Mouse (Mus musculus): Measurements from ENCODE around the gene Selenop.

Gene Selenop

DNA sequence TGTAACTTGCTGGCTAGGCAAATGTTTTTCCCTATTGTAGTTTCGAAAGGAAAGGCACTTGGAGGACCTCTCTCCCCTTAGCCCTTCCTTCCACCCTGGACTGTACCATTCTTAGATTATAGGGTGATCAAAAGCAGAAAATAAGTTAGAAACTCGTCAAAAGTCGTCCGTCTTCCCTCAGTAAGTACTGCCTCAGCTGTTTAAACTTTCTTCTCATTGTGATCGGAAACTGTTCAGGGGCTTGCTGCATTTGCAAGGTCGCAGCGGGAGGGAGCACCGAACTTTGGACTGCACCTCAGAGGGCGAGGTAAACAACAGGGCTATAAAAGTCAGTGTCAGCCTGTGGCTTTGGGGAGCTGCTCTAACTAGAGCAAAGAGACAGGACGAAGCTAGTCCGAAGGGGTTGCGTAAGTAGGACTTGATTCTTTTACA is 2.3 kb downstream of the Selenop start:
- DNase-seq (ENCODE audit: low spot score in 2 of 2), result peak; percentile 58 to 79

GRCm38 (mm10) chr15:3271216-3271615 is 2.9 kb downstream of the Selenop start:
- no peak for DNase-seq (ENCODE audit: low spot score in 2 of 2)

DNA sequence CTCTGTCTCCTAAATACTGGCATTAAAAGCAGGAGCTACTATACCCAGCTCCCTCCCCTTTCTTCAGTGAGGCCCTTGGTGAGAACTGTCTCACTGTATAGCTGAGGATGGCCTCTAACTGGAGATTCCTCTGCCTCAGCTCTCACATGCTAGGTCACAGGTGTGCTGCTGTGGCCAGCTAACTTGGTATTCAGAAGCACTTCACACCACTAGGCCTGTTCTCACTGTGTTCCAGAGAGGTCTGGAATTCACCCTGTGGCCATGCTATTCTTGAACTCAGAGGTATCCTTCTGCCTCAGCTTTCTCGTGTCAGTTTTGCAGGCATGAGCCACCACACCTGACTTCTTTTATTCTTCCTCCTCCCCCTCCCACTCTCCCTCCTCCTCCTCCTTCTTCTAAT is 4.8 kb downstream of the Selenop start:
- no peak for DNase-seq (ENCODE audit: low spot score in 2 of 2)

DNA sequence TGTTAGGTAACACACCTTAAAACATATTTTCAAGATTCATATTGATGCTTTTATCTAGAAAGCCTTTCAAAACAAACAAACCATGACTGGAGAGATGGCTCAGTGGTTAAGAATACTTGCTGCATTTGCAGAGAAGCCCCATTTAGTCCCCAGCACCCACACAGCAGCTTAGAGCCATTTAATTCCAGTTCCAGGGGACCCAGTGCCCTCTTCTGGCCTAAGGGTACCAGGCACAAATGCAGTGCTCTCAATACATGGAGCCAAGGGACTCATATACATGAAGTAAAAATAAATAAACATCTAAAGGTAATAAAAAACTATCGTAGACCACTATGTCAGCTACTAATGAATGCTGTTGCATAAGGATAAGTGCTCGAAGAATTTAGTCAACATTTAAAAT is 9.0 kb downstream of the Selenop start:
- DNase-seq (ENCODE audit: low spot score in 2 of 2), result no peak

- DNase-seq (ENCODE audit: low spot score in 2 of 2), result no peak
These were observed 10.9 kb downstream of the Selenop start for GRCm38 (mm10) chr15:3279242-3279641.

DNA sequence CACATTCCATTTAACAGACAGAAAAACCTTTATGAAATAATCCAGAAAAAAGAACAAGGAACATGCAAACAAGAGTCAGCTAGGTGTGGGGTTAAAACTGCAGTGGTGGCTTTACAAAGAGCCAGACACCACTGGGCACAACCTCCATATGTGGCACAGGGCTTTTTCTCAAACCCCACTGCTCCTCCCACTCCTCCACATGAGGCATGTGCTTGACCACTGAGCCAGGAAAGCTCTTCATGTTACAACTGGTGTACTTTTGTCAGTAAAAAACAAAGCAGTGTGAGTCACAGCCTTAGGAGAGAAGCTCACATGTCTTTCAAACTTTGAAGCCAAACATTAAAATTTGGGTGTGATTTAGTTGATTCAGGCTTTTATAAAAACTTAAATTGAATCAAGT is 12.9 kb downstream of the Selenop start:
- DNase-seq (ENCODE audit: low spot score in 2 of 2), result no peak

- no peak for DNase-seq (ENCODE audit: low spot score in 2 of 2)
These were observed 13.4 kb downstream of the Selenop start for GRCm38 (mm10) chr15:3281737-3282136.

- DNase-seq (ENCODE audit: low spot score in 2 of 2), result no peak
These were observed 17.7 kb downstream of the Selenop start for GRCm38 (mm10) chr15:3286032-3286431.

- no peak for DNase-seq (ENCODE audit: low spot score in 2 of 2)
These were observed 22.1 kb downstream of the Selenop start for GRCm38 (mm10) chr15:3290435-3290834.

DNA sequence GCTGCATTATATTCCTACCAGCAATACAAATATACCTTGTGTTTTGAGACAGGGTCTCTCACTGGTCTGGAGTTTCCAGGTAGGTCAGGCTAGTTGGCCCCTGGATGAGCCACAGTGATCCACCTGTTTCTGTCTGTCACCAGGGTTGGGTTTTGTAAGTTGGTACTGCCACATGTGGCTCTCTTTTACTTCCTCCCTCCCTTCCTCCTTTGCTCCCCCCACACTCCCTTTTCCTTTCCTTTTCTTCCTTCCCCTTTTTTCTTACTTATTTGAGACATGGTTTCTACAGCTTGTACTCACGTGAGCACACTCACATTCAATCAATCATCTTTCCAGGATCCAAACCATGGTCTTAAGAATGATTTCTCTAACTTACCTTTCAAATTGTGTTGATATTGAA is 25.1 kb downstream of the Selenop start:
- no peak for DNase-seq (ENCODE audit: low spot score in 2 of 2)

DNA sequence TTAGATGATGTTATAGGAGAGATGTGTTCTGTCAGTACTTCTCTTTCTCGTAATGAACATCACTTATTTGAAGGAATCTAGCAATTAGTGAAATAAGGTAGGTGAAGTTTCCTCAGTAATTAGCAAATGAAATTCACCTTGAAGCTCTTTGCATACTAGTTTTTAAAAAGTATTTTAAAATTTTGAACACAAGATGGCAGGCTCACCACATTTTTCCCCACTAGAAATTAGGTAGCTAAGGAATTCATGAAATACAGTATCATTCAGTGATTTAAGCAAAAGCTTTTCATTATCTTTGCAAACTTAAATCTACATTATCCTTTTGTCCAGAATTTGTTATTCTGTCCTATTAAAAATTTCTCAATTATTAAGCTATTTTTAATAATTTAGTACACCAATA is 27.6 kb downstream of the Selenop start:
- DNase-seq (ENCODE audit: low spot score in 2 of 2), result no peak

- no peak for DNase-seq (ENCODE audit: low spot score in 2 of 2)
These were observed 29.3 kb downstream of the Selenop start for GRCm38 (mm10) chr15:3297615-3298014.

DNA sequence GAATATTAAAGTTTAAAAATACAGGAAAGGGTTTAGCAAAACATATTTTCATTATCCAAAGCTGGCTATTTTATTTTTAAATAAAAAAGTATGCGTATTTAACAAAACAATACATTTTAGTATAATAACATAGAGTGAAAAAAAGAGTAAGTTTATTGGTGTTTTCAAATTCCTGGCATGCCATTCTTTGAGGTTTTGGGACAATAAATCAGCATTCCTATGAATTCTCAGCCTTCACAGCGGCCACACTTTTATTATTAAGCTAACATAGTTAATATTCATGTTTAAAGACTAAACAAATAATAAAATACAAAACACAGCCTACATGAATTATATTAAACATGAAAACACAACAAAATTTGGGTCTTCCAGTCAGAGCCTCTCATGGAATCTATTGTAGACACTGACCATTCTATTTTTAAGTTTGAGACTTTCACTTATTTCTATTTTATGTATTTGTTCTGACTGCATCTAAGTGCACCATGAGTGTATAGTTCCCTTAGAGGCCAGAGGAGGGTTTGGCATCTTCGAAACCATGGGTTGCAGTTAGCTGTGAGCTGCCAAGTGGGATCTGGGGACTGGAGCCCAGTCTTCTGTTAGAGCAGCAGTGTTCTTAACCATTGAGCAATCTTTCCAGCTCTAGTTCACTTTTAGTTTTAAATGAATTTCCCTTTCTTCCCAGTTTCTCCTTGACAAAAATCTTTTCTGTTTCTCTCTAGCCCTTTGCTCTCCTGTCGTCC is 32.2 kb downstream of the Selenop start:
- DNase-seq (ENCODE audit: low spot score in 2 of 2), result no peak

DNA sequence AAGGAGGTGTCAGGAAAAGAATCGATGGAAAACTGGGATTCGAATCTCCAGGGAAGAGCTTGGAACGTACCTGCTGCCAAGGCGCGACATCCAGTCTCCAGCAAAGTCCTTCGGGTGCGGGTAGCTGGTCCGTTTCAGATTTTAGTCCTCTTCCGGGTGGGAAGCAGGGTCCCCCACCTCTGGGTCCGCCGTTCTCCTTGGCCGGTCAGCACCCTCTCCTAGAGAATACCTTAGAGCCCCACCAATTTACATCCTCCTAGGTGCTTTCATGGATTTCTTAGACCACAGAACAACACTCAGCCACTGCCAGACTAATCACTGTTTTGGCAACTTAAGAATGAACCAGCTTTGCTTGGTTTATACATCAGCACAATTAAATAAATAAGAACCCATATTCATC is 35.1 kb downstream of the Selenop start, which contains the start of gene Ccdc152:
TSS of gene Ccdc152 (minus strand) at position 101 of the 400 bp plus-strand sequence.
- no peak for DNase-seq (ENCODE audit: low spot score in 2 of 2)

GRCm38 (mm10) chr15:3309856-3310255 is 41.5 kb downstream of the Selenop start:
- DNase-seq (ENCODE audit: low spot score in 2 of 2), result no peak

GRCm38 (mm10) chr15:3312937-3313336 is 44.6 kb downstream of the Selenop start:
- no peak for DNase-seq (ENCODE audit: low spot score in 2 of 2)

DNA sequence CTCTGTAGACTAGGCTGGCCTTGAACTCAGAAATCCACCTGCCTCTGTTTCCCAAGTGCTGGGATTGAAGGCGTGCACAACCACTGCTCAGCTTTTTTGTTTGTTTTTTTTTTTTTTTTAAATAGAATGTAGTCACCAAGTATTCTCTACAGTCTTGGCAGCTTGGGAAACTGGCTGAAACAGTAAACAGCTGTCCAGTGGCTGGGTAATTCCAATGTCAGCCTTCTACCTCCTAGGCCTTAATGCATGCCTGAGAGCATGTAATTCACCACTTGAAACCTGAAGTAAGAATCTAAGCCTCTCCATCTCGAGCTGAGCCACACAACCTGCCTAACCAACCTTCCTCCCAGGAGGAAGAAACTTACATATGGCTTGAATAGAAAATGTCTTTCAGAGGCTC is 48.3 kb downstream of the Selenop start:
- DNase-seq (ENCODE audit: low spot score in 2 of 2), result no peak

- no peak for DNase-seq (ENCODE audit: low spot score in 2 of 2)
These were observed 51.6 kb downstream of the Selenop start for GRCm38 (mm10) chr15:3319929-3320328.

DNA sequence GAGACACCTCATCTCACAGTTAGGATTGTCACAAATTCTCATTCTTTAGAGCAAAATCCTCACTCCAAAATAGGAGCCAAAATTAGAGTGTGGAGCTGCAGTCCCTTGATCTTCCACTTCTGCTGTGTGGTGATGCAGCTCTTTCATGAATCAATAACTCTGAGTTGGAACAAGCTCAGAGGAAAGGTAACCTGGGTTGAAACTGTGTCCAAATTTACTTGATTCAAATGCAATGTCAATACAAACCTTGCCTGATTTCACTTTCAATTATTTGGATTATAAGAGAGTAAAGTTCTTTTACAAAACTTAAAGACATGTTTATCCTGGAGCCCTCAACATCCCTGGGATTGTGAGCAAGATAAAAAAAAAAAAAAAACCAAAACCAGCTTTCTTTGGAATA is 54.7 kb downstream of the Selenop start:
- no peak for DNase-seq (ENCODE audit: low spot score in 2 of 2)

All from spleen, postnatal 4 days (tissue).